Mouse (Mus musculus) C2C12 (cell line): Measurements from ENCODE around the gene Hivep2. TPM values are rescaled to one million over a fixed set of nuclear protein-coding genes. Genes with fewer than 3 reads are reported as not detected.

Source experiments
- H3K27me3 ChIP-seq: one replicate; pipeline ENCODE4 v1.6.1; 2011; ENCODE audit not compliant: control insufficient read depth, insufficient read depth, insufficient read length
- H3K36me3 ChIP-seq: one replicate; pipeline ENCODE4 v1.6.1; 2011; ENCODE audit not compliant: control insufficient read depth, insufficient read depth
- H3K4me3 ChIP-seq: one replicate; pipeline ENCODE4 v1.5.1; 2011; ENCODE audit warnings: mild to moderate bottlenecking, control low read depth; ENCODE audit not compliant: poor library complexity, insufficient read depth, severe bottlenecking
- H3K79me2 ChIP-seq: one replicate; pipeline ENCODE4 v1.6.1; 2011; ENCODE audit not compliant: control insufficient read depth, insufficient read depth
- H3K79me3 ChIP-seq: one replicate; pipeline ENCODE4 v1.6.1; 2011; ENCODE audit warnings: low read depth, control low read depth
- H3ac ChIP-seq: one replicate; pipeline ENCODE3; 2011; ENCODE audit warnings: low read depth; ENCODE audit not compliant: control insufficient read depth, insufficient read length
- CEBPB ChIP-seq: IDR thresholded peaks from one replicate; pipeline ENCODE4 v1.6.1; 2011; ENCODE audit warnings: low read depth, mild to moderate bottlenecking, control low read depth, moderate library complexity
- CTCF ChIP-seq: IDR thresholded peaks from one replicate; pipeline ENCODE4 v1.5.1; 2011; ENCODE audit not compliant: control insufficient read depth, insufficient read depth, insufficient read length
- FOSL1 ChIP-seq: IDR thresholded peaks from one replicate; pipeline ENCODE4 v1.8.0; 2011; ENCODE audit warnings: mild to moderate bottlenecking, low read length; ENCODE audit not compliant: poor library complexity, insufficient read depth, severe bottlenecking
- MAX ChIP-seq: IDR thresholded peaks from one replicate; pipeline ENCODE4 v1.6.1; 2011; ENCODE audit warnings: mild to moderate bottlenecking, control low read depth
- MYOD1 ChIP-seq: IDR thresholded peaks from one replicate; pipeline ENCODE4 v1.6.1; 2011; ENCODE audit warnings: low read depth; ENCODE audit not compliant: control insufficient read depth, insufficient read length
- MYOG ChIP-seq: IDR thresholded peaks from one replicate; pipeline ENCODE4 v1.6.1; 2011; ENCODE audit not compliant: control insufficient read depth, insufficient read length; ENCODE audit errors: extremely low read depth
- USF1 ChIP-seq: IDR thresholded peaks from one replicate; pipeline ENCODE4 v1.6.1; 2011; ENCODE audit warnings: low read depth, mild to moderate bottlenecking, control low read depth, moderate library complexity
- long read RNA-seq, 2 experiments: library from polyadenylated mRNA; unstranded; transcript quantifications; one replicate each; pipeline ENCODE4 v2.0.0; 2019 to 2020
- polyA plus RNA-seq: library from polyadenylated mRNA; unstranded; fragments of >200 nt; fragmentation: generic; extraction: Trizol; gene quantifications from one replicate; pipeline ENCODE4 v1.2.1, GENCODE M21; 2012; ENCODE audit warnings: missing spikeins

Hivep2 gene
- 2.9 TPM for polyA plus RNA-seq
- long read RNA-seq, experiment 1 = 0 reads
- long read RNA-seq, experiment 2, partial matches to known transcripts = 1 of 4 reads
- long read RNA-seq, experiment 2, other reads (novel, unspliced or antisense) = 2 of 4 reads

GRCm38 (mm10) chr10:13965974-13966829, at the start of gene Hivep2:
Gene Hivep2, plus strand, starts transcription at chr10:13966075.
- Histone ChIP-seq H3K27me3 (no peaks in the 10 kb centered on the region), H3K79me2 (peaks cover 19% of the 10 kb centered on the region)

GRCm38 (mm10) chr10:13916645-13917342, 49.1 kb upstream of the Hivep2 start:
- no peaks in the 10 kb centered on the region for H3K27me3 ChIP-seq
- no peaks in the 10 kb centered on the region for H3K79me2 ChIP-seq
- no peak for TF ChIP-seq MAX
- no peak for TF ChIP-seq USF1
- no peak for TF ChIP-seq CEBPB
- no peak for TF ChIP-seq FOSL1
- H3ac ChIP-seq = no peak overlapping the region
- H3K4me3 ChIP-seq = no peak overlapping the region
- H3K36me3 ChIP-seq = no peaks in the 10 kb centered on the region
- H3K79me3 ChIP-seq = no peaks in the 10 kb centered on the region

More at GRCm38 (mm10) chr10:13965974-13966829, at the start of gene Hivep2:
- H3K4me3 ChIP-seq = peak within 1 kb of the TSS; percentile 82
- no peaks in the 10 kb centered on the region for H3K36me3 ChIP-seq
- H3K79me3 ChIP-seq = peaks cover 3% of the 10 kb centered on the region
- H3ac ChIP-seq = peak within 1 kb of the TSS; percentile 91
- no peak for TF ChIP-seq FOSL1
- TF ChIP-seq MYOD1 = no peak
- TF ChIP-seq CTCF = peak; percentile 0

DNA sequence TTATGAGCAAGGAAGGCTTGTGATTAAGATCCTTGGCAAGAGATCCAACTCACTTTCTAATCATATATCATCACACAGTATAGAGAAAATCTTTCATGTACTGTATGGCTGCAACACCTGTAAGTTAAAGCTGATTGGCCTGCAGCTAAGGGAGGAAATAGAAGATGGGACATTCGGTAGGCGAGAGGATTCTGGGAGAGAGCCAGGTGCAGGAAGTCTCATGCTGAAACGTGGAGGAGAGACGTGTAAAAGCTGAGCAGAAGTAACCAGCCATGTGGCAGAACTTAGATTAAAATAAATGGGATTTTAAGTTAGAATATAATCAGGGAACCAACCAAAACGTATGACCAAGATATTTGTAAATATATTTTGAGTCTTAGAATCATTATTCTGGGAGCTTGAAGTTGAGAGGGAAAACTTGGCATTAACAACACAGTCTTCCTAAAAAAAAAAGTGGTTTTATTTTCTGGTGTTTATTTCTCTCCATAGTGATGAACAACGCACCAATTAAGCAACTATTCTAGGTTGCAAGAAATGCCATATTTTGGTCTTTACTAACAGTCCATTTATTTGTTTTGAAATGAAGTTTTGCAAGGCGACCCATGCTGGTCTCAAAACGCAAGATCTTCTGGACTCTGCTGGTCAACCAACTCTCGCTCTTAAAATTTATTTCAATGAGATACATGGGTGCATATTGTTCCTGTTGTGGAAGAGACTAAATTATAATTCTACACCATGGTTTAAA, 44.1 kb upstream of the Hivep2 start:
- H3K4me3 ChIP-seq = no peak overlapping the region
- H3ac ChIP-seq = no peak overlapping the region
- H3K27me3 ChIP-seq = no peaks in the 10 kb centered on the region
- H3K36me3 ChIP-seq = no peaks in the 10 kb centered on the region
- H3K79me3 ChIP-seq = no peaks in the 10 kb centered on the region
- no peaks in the 10 kb centered on the region for H3K79me2 ChIP-seq
- TF ChIP-seq CEBPB = no peak

- Histone ChIP-seq H3K27me3 (no peaks in the 10 kb centered on the region), H3K79me2 (no peaks in the 10 kb centered on the region), H3ac (no peak overlapping the region), H3K4me3 (no peak overlapping the region), H3K36me3 (no peaks in the 10 kb centered on the region), H3K79me3 (no peaks in the 10 kb centered on the region)
- TF ChIP-seq MAX (no peak), MYOG (no peak), CTCF (no peak), MYOD1 (peak; percentile 2), USF1 (no peak), CEBPB (no peak)
Observed at GRCm38 (mm10) chr10:13929306-13929705, 36.6 kb upstream of the Hivep2 start.

- H3ac ChIP-seq = no peak overlapping the region
- no peaks in the 10 kb centered on the region for H3K79me3 ChIP-seq
- no peaks in the 10 kb centered on the region for H3K79me2 ChIP-seq
- no peak for TF ChIP-seq USF1
- TF ChIP-seq MYOD1 = no peak
- TF ChIP-seq FOSL1 = no peak
- no peak for TF ChIP-seq CEBPB
- no peak for TF ChIP-seq MAX
- TF ChIP-seq CTCF = no peak
- TF ChIP-seq MYOG = no peak
- H3K36me3 ChIP-seq = no peaks in the 10 kb centered on the region
- H3K27me3 ChIP-seq = no peaks in the 10 kb centered on the region
- H3K4me3 ChIP-seq = no peak overlapping the region
Observed at GRCm38 (mm10) chr10:13932147-13932546, 33.7 kb upstream of the Hivep2 start.

DNA sequence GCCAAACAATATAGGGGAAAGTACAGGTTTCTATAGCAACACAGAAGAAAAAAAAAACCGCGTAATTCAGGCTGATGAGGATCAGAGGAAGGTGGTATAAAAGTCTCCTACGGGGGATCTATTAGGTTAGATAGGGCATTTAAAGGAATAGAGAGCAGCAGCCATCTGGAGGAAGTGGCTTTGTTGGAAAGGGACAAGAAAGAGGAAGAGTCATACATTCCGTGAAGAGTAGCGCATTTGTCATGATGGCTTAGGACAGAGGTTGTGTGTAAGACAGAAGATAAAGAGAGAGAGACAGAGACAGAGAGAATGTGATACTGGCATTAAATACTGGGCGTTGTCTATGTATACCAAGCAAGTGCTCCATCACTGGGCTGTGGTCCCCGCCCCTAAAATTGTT, 32.6 kb upstream of the Hivep2 start:
- H3K79me2 ChIP-seq = no peaks in the 10 kb centered on the region
- no peaks in the 10 kb centered on the region for H3K36me3 ChIP-seq
- H3K4me3 ChIP-seq = no peak overlapping the region
- no peak overlapping the region for H3ac ChIP-seq
- no peaks in the 10 kb centered on the region for H3K27me3 ChIP-seq
- no peaks in the 10 kb centered on the region for H3K79me3 ChIP-seq
- TF ChIP-seq CTCF (no peak), CEBPB (no peak), USF1 (no peak), MAX (no peak), MYOD1 (no peak), MYOG (no peak), FOSL1 (no peak)
